Mouse (Mus musculus): ENCODE measurements around the gene Zdhhc5.
A peak's percentile ranks its signal among the peaks of the same experiment; 100 is the strongest.
"Not testable (repeated sequence)": the region's sequence is repeated elsewhere in the genome, so short reads cannot be mapped to it uniquely, and the experiment has no call there.

Gene Zdhhc5

DNA sequence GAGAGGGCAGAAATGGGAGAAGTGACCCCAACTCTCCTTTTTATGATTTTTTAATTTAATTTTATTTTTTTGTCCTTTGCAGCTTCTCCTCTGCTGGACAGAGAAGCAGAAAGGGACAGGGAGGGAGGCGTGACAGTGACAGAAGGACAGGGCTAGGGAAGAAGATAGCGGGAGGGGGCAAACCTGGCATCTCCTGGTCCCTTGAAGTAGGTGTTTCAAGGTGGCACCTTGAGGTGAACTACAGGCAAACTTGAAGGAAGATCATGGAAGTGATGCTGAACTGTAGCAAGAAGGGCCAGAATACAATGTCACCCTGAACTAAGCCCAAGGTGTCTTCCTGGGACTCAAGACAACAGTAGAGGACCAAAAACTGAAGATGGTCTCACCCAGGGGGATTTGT, 19.9 kb upstream of the Zdhhc5 start:
- DNase-seq (ENCODE audit: low read depth, low spot score), result no peak

DNA sequence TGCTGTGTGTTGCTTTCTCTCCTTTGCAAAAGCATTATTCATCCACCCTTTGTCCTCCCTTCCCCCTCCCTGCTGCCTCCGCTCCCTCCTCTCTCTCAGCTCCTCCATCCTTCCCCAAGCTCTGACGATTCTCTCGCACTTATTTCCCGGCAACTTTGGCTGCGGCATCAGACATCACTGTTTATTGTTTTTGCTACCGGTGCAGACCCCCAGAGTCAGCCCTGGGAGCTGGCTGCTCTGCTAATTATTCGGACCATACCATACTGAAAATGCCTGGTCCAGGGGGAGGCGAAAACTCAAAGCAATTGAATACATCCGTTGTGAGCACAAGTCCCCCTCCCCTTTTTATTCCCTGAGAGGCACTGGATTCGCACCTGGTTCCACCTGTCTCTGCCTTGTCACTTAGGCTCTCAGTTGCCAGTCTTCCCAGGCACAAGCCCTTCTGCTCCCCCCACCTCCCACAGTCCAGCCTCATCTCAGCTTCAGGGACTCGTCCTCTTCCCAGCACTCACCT, 19.4 kb upstream of the Zdhhc5 start:
- DNase-seq (ENCODE audit: low read depth, low spot score), result no peak

DNA sequence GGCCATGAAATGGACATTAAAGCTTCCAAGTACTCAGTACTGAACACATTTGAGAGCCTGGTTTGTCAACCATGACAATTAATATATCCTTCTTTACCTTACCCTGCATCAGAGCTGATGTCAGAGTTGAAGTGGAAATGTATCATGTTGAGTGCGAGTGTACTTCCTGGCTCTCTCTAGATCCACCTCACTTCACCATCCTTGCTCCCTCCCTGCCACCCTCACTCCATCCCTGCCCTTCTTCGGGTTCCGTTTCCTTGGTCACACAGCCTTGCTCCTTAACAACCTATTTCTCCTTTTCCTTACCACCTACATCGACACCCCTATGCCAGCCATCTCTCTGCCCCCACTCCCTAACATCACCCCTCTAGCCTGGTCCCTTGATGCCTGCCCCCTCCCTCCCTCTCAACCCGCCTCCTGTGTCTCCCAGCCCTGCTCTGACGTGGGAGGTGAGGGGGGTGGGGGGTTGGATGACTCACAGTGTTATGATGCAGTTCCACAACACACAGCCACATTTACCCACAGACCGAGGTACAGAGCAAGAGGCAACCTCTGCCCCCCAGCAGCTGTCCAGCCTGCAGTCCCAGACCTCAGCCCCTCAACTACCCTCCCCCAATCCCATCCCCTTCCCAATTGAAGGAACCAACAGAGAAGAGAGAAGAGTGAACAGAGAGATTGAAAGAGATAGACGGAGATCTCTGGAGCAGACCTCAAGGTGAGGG, 18.8 kb upstream of the Zdhhc5 start, which contains the start of gene Ypel4:
TSS of gene Ypel4 (plus strand) at position 480 of the 722 bp plus-strand sequence.
- peak; percentile 65 for DNase-seq (ENCODE audit: low read depth, low spot score)

DNA sequence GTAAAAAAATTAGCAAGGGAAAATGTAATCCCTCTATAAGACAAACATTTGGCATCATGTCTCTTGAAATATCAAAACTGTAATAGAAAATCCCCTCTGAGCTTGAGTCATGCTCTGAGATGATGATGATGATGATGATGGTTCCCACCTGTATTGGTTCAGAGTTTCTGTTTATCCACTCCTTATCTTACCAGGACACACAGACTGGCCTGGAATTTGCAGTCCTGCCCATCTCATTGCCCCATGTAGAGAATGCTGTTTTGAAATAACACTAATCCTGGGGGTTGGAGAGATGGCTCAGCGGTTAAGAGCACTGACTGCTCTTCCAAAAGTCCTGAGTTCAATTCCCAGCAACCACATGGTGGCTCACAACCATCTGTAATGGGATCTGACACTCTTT, 17.4 kb upstream of the Zdhhc5 start:
- no peak for DNase-seq (ENCODE audit: low read depth, low spot score)

DNA sequence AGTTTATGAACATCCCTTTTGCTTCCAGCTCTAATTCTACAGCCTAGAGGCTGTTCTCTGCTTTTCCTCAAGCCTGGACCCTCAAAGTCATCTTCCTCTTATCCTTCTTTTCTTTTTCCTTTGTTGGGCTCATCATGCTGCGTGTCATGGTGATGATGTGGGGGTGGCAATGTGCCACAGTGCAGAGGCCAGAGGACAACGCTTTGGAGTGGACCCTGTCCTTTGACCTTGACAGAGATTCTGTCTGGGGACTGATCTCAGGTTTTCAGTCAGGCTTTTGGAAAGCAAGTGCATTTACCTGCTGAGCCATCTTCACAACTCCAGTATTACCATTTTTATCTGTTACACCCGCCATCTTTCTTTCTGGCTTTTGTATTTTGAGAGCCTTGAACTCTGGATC, 16.2 kb upstream of the Zdhhc5 start:
- no peak for DNase-seq (ENCODE audit: low read depth, low spot score)

DNA sequence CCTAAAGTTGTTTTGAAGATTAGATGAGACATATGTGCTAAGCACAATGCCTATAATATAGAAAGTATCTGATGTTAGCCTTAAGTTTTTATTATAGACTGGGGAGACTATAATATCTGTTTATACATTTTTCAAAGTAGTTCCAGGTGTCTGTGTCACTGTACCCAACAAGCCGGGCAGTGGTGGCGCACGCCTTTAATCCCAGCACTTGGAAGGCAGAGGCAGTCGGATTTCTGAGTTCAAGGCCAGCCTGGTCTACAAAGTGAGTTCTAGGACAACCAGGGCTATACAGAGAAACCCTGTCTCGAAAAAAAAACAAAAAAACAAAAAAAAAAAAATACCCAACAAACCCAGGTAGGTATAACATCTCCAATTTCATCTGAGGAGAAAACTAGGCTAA, 13.2 kb upstream of the Zdhhc5 start:
- DNase-seq (ENCODE audit: low read depth, low spot score), result not testable (repeated sequence)

DNA sequence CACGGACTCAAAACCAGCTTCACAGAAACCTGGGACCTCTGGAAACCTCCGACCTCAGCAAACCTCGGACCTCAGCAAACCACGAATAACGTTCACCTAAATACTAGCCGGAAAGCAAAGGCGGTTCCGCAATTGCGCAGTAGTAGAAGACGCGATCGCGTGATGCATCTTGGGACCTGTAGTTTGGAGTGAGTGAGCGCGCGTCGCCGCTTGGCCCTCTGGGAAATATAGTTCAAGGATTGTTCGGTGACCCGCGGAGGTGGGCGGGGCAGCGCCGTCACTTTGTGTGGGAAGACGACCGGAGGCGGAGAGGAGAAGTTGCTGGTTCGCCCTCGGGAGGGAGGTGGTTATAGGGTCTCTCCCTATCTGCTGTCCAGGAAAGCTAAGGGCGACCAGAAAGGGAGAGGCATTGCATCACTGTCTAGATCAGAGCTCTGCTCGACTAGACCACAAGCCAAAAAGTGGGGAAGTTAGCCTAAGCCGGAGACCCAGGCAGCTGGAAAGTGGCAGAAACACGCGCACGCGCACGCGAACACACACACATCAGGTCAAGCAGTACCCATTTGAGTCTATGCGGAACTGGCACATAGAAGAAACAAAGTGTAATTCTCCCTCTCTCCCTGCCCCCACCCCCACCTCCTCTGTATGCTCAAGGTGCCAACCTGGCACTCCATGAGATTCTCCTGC, 12.3 kb upstream of the Zdhhc5 start, which contains the start of gene Clp1:
TSS of gene Clp1 (minus strand) at position 179 of the 687 bp plus-strand sequence.
- peak; percentile 96 for DNase-seq (ENCODE audit: low read depth, low spot score)

DNA sequence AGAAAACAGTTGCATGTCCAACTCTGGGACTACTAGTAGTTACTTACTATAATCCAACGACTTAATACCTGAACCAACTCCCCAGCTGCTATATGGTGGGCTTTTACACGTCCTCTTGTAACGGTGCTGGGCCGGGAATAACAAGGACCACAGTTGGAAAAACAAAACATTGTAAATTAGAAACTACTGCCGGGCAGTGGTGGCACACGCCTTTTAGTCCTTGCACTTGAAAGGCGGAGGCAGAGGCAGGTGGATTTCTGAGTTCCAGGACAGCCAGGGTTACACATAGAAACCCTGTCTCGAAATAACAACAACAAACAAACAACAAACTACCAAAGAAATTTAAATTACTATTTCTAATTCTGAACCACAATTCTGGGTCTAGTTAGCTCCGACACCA, 11.7 kb upstream of the Zdhhc5 start:
- DNase-seq (ENCODE audit: low read depth, low spot score), result no peak

DNA sequence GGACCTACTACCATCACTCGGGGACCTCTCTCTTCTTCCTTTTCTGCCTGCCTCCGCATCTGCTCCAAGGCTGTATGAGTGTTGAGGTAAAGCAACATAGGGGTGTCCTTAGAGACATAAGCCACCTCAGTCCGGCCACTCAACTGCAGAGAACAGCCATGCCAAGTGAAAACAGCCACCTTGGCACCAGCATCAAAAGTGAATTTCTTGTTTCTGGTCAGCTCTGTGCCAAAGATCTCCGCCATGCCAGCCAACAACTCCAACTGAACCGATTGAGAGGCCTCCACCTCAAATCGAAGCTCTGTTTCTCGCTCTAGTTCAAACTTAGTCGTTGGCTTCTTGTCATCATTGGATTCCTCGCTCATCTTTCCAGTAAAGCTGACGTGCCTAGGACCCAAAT, 10.8 kb upstream of the Zdhhc5 start:
- DNase-seq (ENCODE audit: low read depth, low spot score), result no peak

DNA sequence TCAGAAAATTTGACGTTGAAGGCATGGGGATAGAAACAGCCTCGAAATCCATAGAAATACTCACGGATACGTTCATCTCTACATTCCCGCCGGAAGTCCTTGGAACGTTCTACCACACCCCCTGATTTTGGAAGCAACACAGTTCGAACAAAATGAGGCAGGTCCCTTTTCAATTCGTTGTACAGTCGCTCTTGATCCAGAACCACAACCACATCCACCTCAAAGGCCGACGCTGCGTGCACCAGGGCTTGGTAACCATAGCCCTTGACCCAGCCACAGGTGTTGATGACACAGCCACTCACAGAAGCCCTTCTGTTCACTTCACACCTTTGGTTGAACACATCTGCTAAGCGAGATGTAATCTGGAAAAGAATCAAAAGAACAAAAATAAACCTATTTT, 8.9 kb upstream of the Zdhhc5 start:
- no peak for DNase-seq (ENCODE audit: low read depth, low spot score)

DNA sequence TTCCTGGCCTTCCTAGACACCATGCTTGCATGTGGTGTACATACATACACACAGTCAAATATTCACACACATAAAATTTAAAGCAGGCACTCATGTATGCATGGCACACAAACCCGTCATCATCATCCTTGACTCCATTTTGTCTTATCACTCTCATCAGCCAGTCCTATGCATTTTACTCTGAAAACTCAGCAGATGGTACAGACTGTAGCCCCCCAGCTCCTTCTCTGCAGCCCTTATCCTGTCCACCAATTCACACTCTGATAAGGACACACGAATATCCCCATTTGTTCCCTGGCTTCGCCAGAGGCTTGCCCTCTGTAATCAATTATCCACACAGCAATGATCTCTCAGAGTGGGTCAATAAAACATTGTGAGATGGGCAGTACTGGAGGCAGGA, 6.2 kb upstream of the Zdhhc5 start:
- no peak for DNase-seq (ENCODE audit: low read depth, low spot score)

DNA sequence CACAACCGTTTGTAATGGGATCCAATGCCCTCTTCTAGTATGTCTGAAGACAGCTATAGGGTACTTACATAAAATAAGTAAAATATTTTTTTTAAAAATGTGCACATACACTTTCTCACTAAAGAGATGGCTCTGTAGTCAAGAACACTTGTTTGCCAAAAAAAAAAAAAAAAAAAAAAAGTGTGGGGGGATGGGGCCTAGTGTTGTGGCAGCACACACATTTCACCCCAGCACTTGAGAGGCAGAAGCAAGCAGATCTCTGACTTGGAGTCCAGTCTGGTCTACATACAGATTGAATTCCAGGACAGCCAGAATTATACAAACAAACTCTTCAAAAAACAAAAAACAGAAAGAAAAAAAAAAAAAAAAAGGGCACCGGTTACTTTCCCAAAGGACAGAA, 5.7 kb upstream of the Zdhhc5 start:
- no peak for DNase-seq (ENCODE audit: low read depth, low spot score)

DNA sequence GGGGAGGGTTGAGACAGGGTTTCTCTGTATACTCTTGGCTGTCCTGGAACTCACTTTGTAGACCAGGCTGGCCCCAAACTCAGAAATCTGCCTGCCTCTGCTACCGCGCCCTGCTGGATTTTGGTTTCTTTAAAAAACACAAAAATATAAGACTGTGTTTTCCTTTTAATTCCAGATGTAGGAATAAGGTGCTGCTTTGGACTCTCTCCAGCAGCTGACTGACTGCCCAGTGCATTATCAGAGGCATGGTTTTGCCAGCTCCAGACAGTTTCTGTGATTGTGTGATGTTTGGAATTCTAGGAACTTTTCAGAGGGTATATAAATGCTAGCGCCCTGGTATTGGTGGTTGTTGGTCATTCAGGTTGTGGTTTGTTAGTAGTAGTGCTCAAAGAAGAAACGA, 2.4 kb upstream of the Zdhhc5 start:
- DNase-seq (ENCODE audit: low read depth, low spot score), result no peak

DNA sequence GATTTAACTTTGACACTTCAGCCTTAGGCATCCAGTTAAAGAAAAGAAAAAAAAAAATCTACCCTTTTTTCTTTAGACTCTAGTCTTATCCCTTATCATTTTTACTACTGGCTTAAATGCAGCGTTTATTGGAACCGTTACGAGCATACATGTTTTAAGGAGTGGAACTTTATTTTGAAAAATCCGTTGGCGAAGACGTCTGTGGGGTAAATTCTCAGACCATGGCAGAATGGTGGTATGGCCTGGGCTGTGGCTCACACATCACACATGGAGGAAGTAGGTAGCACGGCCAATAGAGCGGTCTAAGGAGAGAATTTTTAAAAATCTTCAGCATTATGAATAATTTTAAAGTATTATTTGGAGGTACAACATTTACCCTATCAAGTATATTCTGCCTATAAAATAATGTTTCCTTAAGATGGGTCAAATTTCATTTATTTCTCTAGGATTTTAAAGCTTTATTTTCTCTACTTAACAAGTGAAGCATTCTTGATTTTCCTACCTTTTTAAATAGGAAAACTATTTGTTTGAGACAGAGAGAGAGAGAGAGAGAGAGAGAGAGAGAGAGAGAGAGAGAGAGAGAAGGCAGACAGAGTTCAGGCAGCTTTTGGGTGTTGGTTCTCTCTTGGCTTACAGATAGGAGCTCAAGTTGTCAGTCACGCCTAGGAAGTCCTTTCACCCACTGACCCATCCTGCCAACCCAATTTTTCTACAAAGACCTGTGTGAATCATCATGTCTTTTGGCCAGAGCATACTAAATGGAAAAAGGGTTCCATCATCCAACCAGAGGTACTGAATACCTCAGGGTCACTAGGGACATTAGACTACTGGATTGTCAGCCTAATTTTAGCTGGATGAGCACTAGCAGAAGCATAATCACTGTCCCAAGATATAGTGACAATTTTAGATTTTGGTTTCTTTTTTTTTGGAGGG, 1.7 kb upstream of the Zdhhc5 start:
- no peak for DNase-seq (ENCODE audit: low read depth, low spot score)

DNA sequence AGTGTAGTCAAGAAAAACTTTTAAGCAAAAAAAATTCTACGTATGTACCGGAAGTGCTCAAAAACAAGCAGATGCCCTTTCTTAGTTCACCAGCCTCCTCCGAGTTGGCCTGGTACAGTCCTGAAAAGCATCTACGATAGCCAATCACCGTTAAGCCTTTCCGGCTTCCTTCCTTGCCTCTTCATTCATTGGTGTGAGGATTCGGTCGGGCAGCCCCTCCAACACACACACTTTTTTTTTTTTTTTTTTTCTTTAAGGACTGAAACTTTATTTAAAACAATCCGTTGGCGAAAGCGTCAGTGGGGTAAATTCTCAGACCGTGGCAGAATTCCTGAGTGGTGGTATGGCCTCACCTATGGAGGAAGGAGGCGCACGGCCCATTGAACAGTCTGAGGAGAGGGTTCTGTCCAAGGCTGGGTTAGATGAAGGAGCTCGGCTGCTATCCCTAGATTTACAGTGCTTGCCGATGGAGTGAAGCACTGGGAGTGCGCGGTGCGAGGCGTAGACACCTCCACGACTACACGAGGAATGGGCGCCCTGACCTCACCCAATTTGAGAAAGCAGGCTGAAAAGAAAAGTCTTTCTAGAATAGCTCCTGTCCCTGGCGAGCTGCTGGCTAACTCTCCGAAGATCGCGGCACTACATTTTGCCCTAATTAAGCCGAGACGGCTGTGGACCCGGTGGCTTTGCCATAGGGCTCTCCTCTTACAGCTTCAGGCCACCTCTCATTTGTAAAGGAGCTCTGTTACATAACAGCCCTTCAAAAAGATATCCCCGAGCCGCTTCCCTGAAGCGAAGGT, 782 bp upstream of the Zdhhc5 start:
- peak; percentile 98 for DNase-seq (ENCODE audit: low read depth, low spot score)

DNA sequence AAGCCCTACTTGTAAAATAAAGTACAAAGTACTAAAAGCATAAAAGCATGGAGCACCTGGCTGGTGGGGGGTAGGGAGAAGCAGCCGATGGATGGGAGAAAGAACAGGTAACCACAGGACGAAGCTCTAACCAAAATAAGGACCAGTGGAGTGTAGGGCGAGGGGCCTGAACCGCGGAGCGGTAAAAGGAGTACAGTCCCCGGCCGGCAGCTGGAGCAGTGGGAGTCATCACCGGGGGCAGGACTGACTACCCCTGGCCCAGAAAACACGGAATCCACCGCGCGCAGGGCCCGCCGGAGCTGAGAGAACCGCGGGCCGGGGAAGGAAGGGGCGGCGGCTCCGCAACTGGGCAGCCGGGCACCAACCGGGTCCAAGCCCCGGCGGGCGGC, 564 bp downstream of the Zdhhc5 start:
- no peak for DNase-seq (ENCODE audit: low read depth, low spot score)

DNA sequence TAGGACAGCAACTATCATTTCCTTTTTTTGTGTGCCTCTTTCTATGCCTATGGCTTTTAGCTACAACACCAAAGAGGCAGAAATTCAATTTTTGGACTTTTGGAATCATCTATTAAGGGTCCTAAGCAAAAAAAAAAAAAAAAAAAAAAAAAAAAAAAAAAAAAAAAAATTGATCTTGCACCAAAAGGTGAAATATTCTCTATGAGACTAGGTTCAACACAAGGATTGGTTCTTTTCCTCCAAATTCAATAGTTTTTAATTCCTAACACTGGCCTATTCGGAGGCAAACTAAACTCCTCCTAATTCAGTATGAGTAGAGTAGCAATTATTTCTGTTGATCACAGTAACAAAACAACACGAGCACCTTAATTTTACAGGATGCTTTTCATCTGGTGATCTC, 3.1 kb downstream of the Zdhhc5 start:
- no peak for DNase-seq (ENCODE audit: low read depth, low spot score)

DNA sequence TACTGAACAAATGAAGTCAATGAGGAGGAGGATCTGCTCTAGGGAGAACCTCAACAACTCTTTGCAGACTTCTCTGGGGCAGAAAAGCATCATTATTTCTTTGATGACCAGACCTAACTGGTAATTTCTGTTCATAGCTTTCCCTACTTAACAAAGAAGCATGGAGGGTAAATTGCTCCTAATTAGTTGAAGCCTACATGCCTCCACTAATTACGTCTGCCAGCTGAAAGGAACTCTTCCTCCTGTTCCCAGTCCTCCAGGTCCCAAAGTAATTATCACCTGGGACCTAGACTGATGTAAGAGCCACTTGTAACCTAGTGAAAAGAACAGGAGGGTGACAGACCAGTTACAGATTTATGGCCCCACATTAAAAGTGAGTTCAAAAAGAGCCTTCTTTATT, 7.5 kb downstream of the Zdhhc5 start:
- DNase-seq (ENCODE audit: low read depth, low spot score), result no peak

DNA sequence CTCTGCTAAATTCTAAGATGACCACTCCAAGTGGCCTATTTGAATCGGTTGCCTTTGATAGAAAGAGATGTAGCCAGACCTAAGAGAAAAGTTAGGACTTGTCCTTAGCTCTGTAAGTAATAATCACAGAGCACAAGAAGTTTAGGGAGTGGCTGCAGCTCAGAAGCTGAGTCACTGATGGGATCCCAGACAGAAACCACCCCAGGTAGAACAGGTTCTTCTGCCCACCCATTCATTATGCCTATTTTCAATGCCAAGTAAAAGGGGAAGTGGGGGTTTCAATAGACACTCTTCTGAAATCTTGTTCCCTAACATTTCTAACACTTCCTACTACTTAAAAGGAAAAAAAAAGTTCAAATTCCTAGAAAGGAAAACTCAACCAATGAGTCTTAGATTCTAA, 9.7 kb downstream of the Zdhhc5 start:
- no peak for DNase-seq (ENCODE audit: low read depth, low spot score)

DNA sequence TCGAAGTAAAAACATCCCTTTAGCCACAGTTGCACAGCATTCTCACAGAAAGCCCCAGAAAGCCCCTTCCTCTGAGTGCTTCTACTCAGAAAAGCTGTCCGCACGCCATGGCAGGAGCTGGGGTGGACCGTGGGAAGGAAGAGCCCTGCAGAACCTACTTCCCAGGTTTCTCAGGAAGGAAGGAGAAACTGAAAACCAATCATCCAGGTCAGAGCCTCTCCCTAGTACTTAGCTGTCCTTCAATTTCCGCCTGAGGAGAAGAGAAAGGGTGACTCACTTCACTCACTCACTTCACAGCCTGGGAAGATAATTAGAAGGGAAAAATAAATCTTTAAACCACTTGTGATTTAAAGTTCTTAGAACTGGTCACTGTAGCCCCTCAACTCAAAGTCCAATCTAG, 10.7 kb downstream of the Zdhhc5 start:
- no peak for DNase-seq (ENCODE audit: low read depth, low spot score)

DNA sequence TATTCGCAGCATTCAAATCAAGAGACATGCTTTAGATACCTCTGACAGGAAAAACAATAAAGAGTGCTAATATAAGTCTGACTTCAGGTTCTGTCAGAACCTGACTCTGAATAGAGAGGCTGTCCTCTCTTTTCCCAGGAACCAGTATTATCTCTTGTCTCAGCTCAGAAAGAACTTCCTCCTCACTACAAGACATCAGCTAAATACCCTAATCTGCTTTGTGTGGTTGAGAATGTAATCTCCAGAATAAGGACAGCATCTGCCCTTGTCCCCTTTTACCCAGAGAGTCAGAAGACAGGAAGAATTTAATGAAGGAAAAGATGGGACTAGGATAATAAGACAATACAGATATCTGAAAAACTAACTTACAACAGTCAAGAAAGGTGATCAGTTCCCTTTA, 11.5 kb downstream of the Zdhhc5 start:
- DNase-seq (ENCODE audit: low read depth, low spot score), result no peak

All from CD4-positive helper T cell, adult 2 months (primary cell).